Mouse (Mus musculus): ENCODE measurements at regions not wholly inside any gene's neighbourhood (a gene's known extent, or its start where the extent isn't known, plus 50 kb on each side); places are given as distances from the start of the nearest gene placed in this dataset.
"Not testable (repeated sequence)": the region's sequence is repeated elsewhere in the genome, so short reads cannot be mapped to it uniquely, and the experiment has no call there.

GRCm38 (mm10) chr5:6590058-6590457, 713.9 kb upstream of the Tex47 start:
- DNase-seq (ENCODE audit: low spot score): no peak

DNA sequence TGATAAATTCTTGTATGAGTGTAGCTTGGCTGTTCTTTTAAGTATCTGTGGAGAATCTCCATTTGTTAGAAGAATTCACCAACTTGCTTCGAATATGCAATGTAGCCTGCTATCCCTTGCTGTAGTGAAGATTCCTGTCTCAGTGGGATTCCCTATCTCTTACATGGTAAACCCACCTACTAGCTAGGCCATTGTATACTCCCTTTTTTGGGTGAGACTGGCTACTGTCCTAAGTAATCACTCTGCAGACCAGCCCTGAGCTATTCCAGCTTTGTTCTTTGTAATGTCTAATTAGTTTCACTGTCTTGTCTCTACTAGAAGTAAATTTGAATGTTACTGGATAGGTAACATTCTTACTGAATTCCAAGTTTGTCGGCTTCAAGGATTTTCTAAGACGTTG, 692.8 kb upstream of the Tex47 start:
- DNase-seq (ENCODE audit: low spot score): not testable (repeated sequence)

GRCm38 (mm10) chr5:6644869-6645268, 659.0 kb upstream of the Tex47 start:
- no peak for DNase-seq (ENCODE audit: low spot score)

GRCm38 (mm10) chr5:6676211-6676610, 627.7 kb upstream of the Tex47 start:
- DNase-seq (ENCODE audit: low spot score): not testable (repeated sequence)

DNA sequence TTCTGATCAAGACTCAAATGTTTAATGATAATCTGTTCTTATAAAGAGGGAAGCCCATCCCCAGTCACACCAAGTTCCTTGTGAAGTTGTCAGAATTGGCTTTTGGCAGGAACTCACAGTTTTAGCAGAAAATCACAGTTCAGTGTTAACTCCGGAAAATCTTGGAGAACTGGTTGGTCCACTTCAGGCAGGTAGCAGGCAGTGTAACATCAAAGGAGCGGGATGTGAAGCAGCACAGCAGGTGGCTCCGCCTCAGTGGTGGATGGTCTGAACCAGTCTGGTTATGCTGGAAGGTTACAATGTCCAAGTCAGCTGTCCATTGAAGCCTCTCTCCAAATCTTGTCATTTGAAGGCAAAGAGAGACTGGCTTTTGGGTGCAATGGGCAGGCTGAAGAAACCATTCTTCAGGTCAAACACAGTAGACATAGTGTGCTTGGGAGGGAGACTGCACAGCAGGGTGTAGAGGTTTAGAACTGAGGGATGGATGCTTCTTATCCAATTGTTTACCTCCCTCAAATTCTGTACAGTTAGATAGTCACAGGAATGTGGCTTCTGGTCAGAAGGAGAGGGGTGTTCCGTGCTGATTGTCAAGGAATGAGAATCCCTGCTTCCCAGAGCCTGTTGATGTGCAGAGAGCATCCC, 594.1 kb upstream of the Tex47 start:
- DNase-seq (ENCODE audit: low spot score): peak; percentile 0

DNA sequence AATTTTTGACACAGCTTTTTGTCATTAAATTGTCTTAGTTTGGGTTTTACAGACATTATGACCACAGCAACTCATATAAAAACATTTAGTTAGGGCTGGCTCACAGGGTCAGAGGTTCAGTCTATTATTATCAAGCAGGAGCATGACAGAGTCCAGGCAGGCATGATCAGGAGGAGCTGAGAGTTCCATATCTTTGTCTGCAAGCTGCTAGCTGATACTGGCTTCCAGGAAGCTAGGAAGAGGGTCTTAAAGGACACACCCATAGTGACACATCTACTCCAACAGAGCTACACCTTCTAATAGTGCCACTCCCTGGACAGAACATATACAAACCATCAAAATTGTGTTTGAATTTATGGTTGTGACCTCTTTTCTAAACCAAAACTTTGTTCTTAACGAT, 587.7 kb upstream of the Tex47 start:
- no peak for DNase-seq (ENCODE audit: low spot score)

- no peak for DNase-seq (ENCODE audit: low spot score)
Measured at GRCm38 (mm10) chr5:6716630-6717029, 587.3 kb upstream of the Tex47 start.
